Mouse (Mus musculus): ENCODE data around the gene Dcp1b.

DNA sequence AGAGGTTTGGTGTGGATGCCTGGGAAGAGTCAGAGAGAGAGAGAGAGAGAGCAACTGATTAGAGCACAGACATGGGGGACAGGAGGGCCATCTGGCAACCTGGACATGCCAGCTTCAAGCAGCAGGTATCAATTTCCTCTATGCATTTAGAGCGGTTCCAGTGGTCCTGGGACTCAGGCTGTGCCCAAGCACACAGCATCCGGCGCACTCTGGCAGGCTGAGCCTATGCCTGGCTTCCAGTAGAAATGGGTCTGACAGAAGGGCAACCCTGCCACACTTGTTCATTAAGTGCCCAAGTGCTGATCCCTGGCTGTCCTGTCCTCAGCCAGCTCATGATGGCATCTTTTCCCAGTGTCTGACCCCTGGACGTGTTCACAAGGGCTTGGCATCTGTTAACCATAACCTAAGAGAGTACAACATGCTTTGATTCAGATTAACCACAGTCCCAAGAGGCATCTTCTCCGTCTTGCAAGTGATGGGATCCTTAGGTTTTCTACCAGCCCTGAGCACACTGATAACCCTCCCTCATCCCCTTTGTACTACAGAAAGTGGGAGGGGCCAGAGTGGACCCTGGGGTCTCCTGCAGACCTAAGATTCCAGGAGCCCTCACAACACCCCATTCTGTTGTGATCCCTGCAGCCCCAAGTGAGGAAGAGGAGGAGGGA, 64.4 kb downstream of the Dcp1b start:
- TF ChIP-seq CTCF (IDR thresholded peaks at IDR 0.05; ENCODE audit: control insufficient read depth, insufficient read depth, insufficient read length) (no peak), USF1 (IDR thresholded peaks at IDR 0.05; ENCODE audit: low read depth) (no peak)
